Mouse (Mus musculus) erythroblast, embryonic 14.5 days (primary cell): ENCODE data around the gene Tmem243. TPM values are rescaled to one million over a fixed set of nuclear protein-coding genes. Genes with fewer than 3 reads are reported as not detected.

Experiments
- H3K27me3 ChIP-seq: 2 replicates; pipeline ENCODE4 v1.6.1; 2012; ENCODE audit warnings: inconsistent platforms; ENCODE audit not compliant: control insufficient read depth
- H3K36me3 ChIP-seq: 2 replicates; pipeline ENCODE4 v1.6.1; 2012; ENCODE audit warnings: mild to moderate bottlenecking, inconsistent platforms; ENCODE audit not compliant: control insufficient read depth
- H3K4me1 ChIP-seq: 2 replicates; pipeline ENCODE4 v1.6.1; 2012; ENCODE audit warnings: inconsistent platforms; ENCODE audit not compliant: control insufficient read depth
- H3K4me3 ChIP-seq: replicated peaks from 2 replicates; pipeline ENCODE3; 2012; ENCODE audit warnings: moderate library complexity, mild to moderate bottlenecking, inconsistent platforms
- H3K9me3 ChIP-seq: 2 replicates; pipeline ENCODE4 v1.6.1; 2012; ENCODE audit warnings: low read length, inconsistent platforms, mixed read lengths; ENCODE audit not compliant: control insufficient read depth
- GATA1 ChIP-seq: IDR thresholded peaks from 2 replicates; pipeline ENCODE4 v1.6.1; 2012; ENCODE audit warnings: low read length, inconsistent platforms, mixed read lengths
- TAL1 ChIP-seq: IDR thresholded peaks from 3 replicates; pipeline ENCODE4 v1.6.1; 2012; ENCODE audit warnings: low read length, inconsistent platforms, mixed read lengths
- polyA plus RNA-seq: library from polyadenylated mRNA; stranded (reverse); fragments of >175 nt; gene quantifications from 2 replicates; pipeline ENCODE4 v1.2.3, GENCODE M21; 2012

The Tmem243 gene
- polyA plus RNA-seq, 1 experiment = 0.14 TPM

DNA sequence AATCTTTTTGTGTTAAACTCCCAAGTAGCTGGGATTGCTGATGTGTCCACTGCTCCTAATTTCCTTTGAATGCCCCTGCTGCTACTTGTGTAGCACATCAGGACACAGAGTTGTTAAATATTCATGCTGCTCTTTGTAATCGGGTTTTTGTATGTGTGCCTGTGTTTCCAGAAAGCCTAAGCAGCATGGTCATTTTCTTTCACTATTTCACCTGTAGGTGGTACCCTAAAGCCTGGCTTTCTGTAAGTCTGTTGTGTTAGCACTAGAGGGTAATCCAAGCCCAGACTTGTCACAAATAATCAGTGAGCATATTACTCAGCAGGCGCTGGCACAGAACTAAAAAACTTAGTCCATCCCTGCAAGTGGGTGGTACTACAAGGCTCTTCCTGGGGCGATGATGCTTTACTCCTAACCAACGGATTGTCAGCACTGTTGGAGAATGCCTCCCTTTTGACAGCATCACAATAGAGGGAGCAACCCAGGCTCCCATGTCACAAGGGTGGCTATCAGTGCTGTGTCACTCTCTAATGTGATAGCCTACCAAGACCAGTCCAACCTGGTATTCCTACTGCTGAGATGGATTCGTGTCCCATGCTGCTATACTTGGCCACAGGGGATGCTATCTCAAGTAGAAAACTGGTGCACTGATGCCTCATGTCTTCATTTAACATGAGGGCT is 27.2 kb upstream of the Tmem243 start:
- H3K36me3 ChIP-seq = no peaks in the 10 kb centered on the region
- TF ChIP-seq TAL1 (no peak), GATA1 (no peak)
- H3K27me3 ChIP-seq = no peaks in the 10 kb centered on the region
- H3K9me3 ChIP-seq = no peaks in the 10 kb centered on the region
- no peaks in the 10 kb centered on the region for H3K4me1 ChIP-seq
- no peak overlapping the region for H3K4me3 ChIP-seq

DNA sequence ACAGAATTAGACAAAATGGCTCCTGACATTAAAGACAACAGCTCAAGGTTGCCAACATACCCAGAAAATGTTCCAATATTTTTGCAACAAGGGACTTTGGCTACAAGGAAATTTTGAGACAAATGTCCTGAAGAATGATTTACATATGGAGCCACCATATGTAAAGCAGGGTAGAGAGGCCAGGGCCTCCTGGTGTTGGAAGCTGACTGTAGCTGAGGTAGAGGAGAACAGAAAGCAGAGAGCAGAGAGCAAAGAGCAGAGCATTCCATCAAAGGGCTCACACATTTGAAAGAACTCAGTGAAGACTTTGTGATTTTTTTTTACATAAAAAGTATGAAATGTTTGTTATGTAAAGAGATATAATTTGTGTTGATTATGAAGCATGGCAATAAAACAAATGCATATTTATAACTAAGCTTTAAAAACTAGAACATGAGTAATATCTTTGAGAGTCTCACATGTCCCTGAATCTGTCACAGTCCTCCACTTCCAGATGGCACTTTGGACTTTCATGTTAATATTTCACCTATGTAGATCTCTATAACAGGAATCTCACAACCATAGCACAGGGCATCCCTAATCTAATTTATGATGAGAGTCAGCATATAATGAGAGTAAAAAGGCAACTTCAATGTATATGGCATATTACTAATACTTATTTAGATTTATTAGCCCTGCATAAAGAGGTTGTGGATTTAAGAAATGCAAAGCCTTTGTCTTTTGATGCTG is 20.5 kb upstream of the Tmem243 start:
- no peaks in the 10 kb centered on the region for H3K36me3 ChIP-seq
- H3K27me3 ChIP-seq = no peaks in the 10 kb centered on the region
- H3K4me1 ChIP-seq = no peaks in the 10 kb centered on the region
- no peak overlapping the region for H3K4me3 ChIP-seq
- TF ChIP-seq GATA1 (no peak), TAL1 (no peak)
- H3K9me3 ChIP-seq = peaks cover 3% of the 10 kb centered on the region; the same call in 1 of the 2 replicates

DNA sequence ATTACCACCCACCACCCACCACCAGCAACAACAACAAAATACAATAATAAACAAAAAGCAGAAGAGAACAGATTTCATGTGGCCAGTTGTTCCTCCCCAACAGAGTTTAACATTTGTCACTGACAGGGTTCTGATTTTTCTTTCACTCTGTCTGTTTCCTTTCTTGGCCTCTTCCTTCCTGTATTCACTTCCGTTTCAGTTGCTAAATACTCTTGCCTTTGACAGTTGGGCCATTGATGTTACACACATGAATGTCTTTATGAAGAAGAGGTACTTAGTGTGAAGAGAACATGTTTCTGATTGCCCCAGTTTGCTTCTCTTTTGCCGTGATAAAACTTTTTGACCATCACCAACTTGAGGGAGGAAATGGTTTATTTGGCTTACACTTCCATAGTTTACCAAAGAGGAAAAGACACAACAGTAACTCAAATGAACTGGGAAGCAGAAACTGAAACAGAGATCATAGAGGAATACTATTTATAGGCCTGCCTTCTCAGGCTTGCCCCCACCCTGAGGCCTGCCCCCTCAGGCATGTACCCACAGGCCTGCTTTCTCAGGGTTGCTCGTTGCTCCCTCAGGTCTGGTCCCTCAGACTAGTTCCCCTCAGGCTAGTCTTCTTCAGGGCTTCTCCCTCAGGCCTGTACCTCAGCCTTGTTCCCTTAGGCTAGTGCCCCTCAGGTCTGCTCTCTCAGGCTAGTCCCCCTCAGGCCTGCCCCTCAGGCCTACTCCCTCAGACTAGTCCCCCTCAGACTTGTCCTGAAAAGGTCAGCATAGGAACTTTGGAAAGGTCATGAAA is 13.3 kb upstream of the Tmem243 start:
- no peaks in the 10 kb centered on the region for H3K36me3 ChIP-seq
- no peaks in the 10 kb centered on the region for H3K4me1 ChIP-seq
- TF ChIP-seq TAL1 (no peak), GATA1 (no peak)
- no peak overlapping the region for H3K4me3 ChIP-seq
- H3K9me3 ChIP-seq = no peaks in the 10 kb centered on the region
- no peaks in the 10 kb centered on the region for H3K27me3 ChIP-seq

DNA sequence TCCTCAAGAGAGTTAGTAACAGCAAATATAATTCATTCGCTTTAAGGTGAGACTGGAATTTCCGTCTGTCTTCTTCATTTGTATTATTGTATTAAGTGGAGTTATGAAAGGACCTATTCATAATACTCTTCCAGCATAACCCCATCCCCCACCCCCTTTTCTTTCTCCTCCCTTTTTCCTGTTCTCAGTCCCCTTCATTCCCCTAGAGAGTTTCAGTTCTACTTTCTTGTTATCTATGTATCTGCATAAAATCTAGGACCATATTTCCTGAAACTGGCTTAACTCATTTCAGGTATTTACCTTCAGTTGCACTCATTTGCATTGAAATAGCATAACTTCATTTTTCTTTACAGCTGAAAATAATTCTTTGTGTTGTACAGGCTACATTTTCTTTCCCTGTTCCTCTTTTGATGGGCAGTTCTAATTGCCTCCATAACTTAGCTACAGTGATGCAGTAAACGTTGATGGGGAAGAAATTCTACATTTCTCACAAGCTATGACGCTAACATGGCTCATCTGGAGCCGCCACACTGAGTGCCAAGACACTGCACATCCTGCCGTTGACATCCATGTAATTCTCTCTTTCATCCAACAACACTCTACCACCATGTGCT is 9.9 kb upstream of the Tmem243 start:
- no peak for TF ChIP-seq TAL1
- no peak for TF ChIP-seq GATA1
- no peak overlapping the region for H3K4me3 ChIP-seq
- no peaks in the 10 kb centered on the region for H3K36me3 ChIP-seq
- H3K9me3 ChIP-seq = no peaks in the 10 kb centered on the region
- no peaks in the 10 kb centered on the region for H3K27me3 ChIP-seq
- H3K4me1 ChIP-seq = no peaks in the 10 kb centered on the region

DNA sequence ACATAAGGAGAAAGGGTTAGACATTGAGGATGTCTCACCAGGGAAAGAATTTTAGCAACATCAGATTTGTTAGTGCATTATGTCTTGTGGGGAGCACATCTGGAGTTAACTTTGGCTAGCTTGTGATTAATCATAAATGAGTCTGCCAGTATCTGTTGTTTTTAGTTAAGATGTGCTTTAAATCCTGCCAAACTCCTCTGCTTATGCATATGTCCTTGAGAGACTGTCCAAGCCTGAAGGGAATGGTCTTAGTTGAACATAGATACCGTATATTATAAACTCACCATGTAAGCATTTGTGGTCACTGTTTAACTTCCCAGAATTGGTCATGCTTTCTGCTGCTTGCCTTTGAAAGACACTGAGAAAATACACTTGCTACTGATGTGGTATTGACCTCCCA is 7.8 kb upstream of the Tmem243 start:
- no peaks in the 10 kb centered on the region for H3K4me1 ChIP-seq
- H3K4me3 ChIP-seq = no peak overlapping the region
- H3K9me3 ChIP-seq = peaks cover 8% of the 10 kb centered on the region
- H3K27me3 ChIP-seq = no peaks in the 10 kb centered on the region
- TF ChIP-seq TAL1 = no peak
- no peak for TF ChIP-seq GATA1
- no peaks in the 10 kb centered on the region for H3K36me3 ChIP-seq

DNA sequence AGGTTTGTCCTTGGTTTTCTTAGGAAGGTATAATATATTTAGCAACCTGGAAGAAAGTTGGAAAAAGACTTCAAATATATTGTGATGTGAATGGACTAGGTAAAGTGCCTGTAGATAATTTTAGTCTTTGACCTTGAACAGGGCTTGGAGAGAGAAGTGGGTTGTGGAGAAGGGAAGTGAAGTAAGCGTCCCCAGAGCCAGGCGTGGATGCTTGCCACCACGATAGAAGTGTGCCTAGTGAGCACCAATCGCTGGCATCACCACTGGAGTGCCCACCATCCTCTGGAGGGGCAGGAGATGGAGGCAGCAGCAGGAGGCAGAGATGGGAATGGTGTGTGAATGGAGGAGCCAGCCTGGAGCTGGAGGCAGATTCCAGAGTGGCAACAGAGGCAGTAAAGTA is 7.0 kb upstream of the Tmem243 start:
- Histone ChIP-seq H3K4me1 (no peaks in the 10 kb centered on the region), H3K36me3 (no peaks in the 10 kb centered on the region), H3K4me3 (no peak overlapping the region), H3K27me3 (peaks cover 6% of the 10 kb centered on the region), H3K9me3 (peaks cover 12% of the 10 kb centered on the region)
- TF ChIP-seq TAL1 (no peak), GATA1 (no peak)

DNA sequence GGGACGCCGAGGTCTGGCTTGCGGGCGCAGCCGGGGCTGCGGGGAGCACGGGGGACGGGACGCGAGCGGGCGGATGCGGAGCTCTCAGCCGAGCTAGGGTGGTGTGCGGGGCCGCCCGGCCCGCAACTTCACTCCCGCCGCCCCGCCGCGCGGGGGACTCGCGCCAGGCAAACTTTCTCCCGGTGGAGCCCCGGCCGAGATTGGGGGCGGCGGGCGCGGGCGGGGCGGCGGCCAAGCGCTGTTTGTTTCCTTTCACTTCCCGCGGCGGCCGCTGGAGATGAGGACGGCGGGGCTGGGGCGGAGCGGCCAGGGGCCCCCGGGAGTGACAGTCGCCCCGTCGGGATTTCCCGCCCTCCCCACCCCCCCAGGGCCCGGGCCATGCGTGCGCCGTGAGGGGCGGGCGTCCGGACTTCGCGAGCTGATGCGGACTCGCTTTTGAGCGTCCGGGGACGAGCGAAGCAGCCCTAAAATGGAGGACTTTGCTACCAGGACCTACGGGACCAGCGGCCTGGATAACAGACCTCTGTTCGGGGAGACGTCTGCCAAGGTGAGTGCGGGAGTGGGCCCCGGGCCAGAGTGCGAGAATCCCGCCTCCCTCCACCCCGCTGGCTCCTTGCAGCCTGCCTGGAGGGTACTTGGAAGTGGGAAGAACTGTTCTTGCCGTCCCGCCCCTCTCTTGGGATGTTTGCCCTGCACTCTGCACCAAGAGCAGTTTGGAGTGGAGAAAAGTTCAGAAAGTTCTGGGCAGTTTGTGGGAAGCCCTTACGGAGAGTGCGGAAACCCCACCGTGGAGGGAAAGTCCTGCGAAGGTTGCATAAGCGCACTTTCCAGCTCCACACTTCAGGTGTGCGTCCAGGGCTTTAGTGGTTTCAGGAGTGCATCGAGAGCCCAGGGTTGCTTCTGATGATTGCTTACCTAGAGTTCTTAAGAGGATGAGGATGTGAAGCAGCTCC is 657 bp downstream of the Tmem243 start:
- H3K4me1 ChIP-seq = peaks cover 14% of the 10 kb centered on the region
- peaks cover 60% of the 10 kb centered on the region for H3K27me3 ChIP-seq
- TF ChIP-seq TAL1 (no peak), GATA1 (no peak)
- no peaks in the 10 kb centered on the region for H3K36me3 ChIP-seq
- H3K4me3 ChIP-seq = peak overlapping the region; percentile 71
- peaks cover 16% of the 10 kb centered on the region for H3K9me3 ChIP-seq

DNA sequence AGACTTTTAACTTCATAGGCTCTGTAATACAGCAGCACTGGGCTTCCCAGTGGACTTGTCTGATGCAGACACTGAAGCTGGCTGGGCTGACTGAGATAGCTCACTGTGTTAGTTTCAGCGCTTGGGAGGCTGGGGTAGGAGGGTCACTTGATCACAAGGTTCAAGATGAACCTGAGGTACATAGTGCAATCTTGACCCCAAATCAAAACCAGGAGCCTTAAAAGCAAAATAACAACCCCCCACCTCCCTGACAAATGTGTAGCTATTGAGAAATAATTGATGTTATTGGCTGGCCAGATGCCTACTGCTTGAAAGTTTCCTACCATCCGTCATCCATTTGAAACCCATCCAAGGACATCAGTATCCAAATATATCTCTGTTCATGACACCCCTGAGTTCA is 2.2 kb downstream of the Tmem243 start:
- H3K4me3 ChIP-seq = no peak overlapping the region
- peaks cover 14% of the 10 kb centered on the region for H3K4me1 ChIP-seq
- H3K9me3 ChIP-seq = peaks cover 9% of the 10 kb centered on the region; the same call in 1 of the 2 replicates
- H3K27me3 ChIP-seq = peaks cover 60% of the 10 kb centered on the region
- H3K36me3 ChIP-seq = no peaks in the 10 kb centered on the region
- TF ChIP-seq GATA1 (no peak), TAL1 (no peak)
